Mouse (Mus musculus): ENCODE results near the gene Pcdh15.

DNA sequence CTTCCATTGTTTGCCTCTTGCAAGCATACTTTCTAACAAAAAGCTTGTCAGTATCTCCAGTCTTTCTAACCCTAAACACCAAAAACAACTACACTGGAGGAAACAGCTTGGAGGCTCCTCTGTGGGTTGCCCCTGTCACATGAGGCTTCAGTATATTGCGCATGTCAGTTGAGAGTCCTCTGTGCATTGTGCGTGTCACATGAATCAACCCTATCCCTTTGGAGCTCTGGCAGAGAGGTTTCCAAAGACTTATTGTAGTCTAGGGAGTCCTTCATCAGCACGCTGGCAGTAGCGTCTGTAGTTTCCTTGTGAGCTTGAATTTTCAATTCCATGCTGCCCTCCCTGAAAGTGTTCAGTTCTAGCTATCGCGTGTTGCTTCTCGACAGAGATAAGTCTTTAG is 1236.3 kb downstream of the Pcdh15 start:
- TF ChIP-seq GATA1 (IDR thresholded peaks at IDR 0.05; ENCODE audit: borderline replicate concordance, low read length) = no peak
- no peak for TF ChIP-seq FLI1 (IDR thresholded peaks at IDR 0.05; ENCODE audit: low read length)
